Mouse (Mus musculus): ENCODE results near the gene Nipa1. TPM values are rescaled to one million over a fixed set of nuclear protein-coding genes. Genes with fewer than 3 reads are reported as not detected.

Gene Nipa1
- total and polyA plus RNA-seq, 3 experiments, result 0.38 to 1.0 (median 0.96) TPM

GRCm38 (mm10) chr7:55998997-55999396 lies 20.8 kb downstream of the Nipa1 start:
- in situ Hi-C loops (cut with MboI; ENCODE audit: low pct_ligation_motif_present, low pct_unique_long_range_greater_than_20kb, low sequenced_read_pairs), result no loop called here
- H3K27me3 ChIP-seq (replicated peaks), result no peaks in the 10 kb centered on the region
- H3K27ac ChIP-seq (ENCODE audit: insufficient read depth, low read depth), result no peak overlapping the region
- no peak overlapping the region for H3K9ac ChIP-seq (ENCODE audit: insufficient read depth, low read depth)
- DNase-seq (ENCODE audit: extremely low read depth), result no peak
- H3K36me3 ChIP-seq (replicated peaks in 1 of 2; ENCODE audit: control insufficient read depth in 1 of 2, insufficient read depth in 1 of 2, low read length in 1 of 2), result no peaks in the 10 kb centered on the region
- H3K4me1 ChIP-seq (ENCODE audit: control insufficient read depth in 1 of 2, insufficient read depth in 2 of 2), result no peaks in the 10 kb centered on the region
- no peak overlapping the region for H3K4me2 ChIP-seq (ENCODE audit: insufficient read depth, low read depth, poor library complexity, severe bottlenecking)
- H3K4me3 ChIP-seq (replicated peaks in 1 of 3; ENCODE audit: low read depth in 2 of 3, low read length in 2 of 3, poor library complexity in 1 of 3), result no peak overlapping the region
- H3K79me2 ChIP-seq (replicated peaks; ENCODE audit: control insufficient read depth, extremely low read depth, insufficient read depth, poor library complexity, severe bottlenecking), result no peaks in the 10 kb centered on the region
- H3K9me3 ChIP-seq (replicated peaks; ENCODE audit: low read length), result no peaks in the 10 kb centered on the region
- no peak for TF ChIP-seq CHD2 (IDR thresholded peaks at IDR 0.05; ENCODE audit: low read length)
- dilution Hi-C loops (cut with MboI; ENCODE audit: extremely low pct_ligation_motif_present, extremely low pct_unique_long_range_greater_than_20kb, low sequenced_read_pairs), result no loop called here

- in situ Hi-C loops (cut with MboI; ENCODE audit: low pct_ligation_motif_present, low pct_unique_long_range_greater_than_20kb, low sequenced_read_pairs), result no loop called here
- Histone ChIP-seq H3K9me3 (replicated peaks; ENCODE audit: low read length) (no peaks in the 10 kb centered on the region), H3K27ac (ENCODE audit: insufficient read depth, low read depth) (no peak overlapping the region), H3K36me3 (replicated peaks in 1 of 2; ENCODE audit: control insufficient read depth in 1 of 2, insufficient read depth in 1 of 2, low read length in 1 of 2) (no peaks in the 10 kb centered on the region), H3K79me2 (replicated peaks; ENCODE audit: control insufficient read depth, extremely low read depth, insufficient read depth, poor library complexity, severe bottlenecking) (no peaks in the 10 kb centered on the region), H3K4me1 (ENCODE audit: control insufficient read depth in 1 of 2, insufficient read depth in 2 of 2) (no peaks in the 10 kb centered on the region), H3K4me2 (ENCODE audit: insufficient read depth, low read depth, poor library complexity, severe bottlenecking) (no peak overlapping the region), H3K4me3 (replicated peaks in 1 of 3; ENCODE audit: low read depth in 2 of 3, low read length in 2 of 3, poor library complexity in 1 of 3) (no peak overlapping the region), H3K27me3 (replicated peaks) (no peaks in the 10 kb centered on the region), H3K9ac (ENCODE audit: insufficient read depth, low read depth) (no peak overlapping the region)
- no peak for TF ChIP-seq CHD1 (IDR thresholded peaks at IDR 0.05; ENCODE audit: low read depth, low read length)
- no peak for TF ChIP-seq TBP (conservative IDR thresholded peaks at IDR 0.05; ENCODE audit: low read depth, low read length)
- no peak for TF ChIP-seq KAT2A (IDR thresholded peaks at IDR 0.05; ENCODE audit: insufficient replicate concordance, low read length)
- TF ChIP-seq ZNF384 (IDR thresholded peaks at IDR 0.05; ENCODE audit: low read depth, low read length), result no peak
- TF ChIP-seq BHLHE40 (IDR thresholded peaks at IDR 0.05; ENCODE audit: low read depth, low read length), result no peak
- no peak for TF ChIP-seq USF2 (conservative IDR thresholded peaks at IDR 0.05; ENCODE audit: low read depth, low read length)
- no peak for TF ChIP-seq CHD2 (IDR thresholded peaks at IDR 0.05; ENCODE audit: low read length)
- TF ChIP-seq E2F4 (IDR thresholded peaks at IDR 0.05; ENCODE audit: insufficient replicate concordance, low read depth, low read length), result no peak
- DNase-seq (ENCODE audit: extremely low read depth), result no peak
- dilution Hi-C loops (cut with MboI; ENCODE audit: extremely low pct_ligation_motif_present, extremely low pct_unique_long_range_greater_than_20kb, low sequenced_read_pairs), result no loop called here
Observed at GRCm38 (mm10) chr7:55995013-55995412, 24.7 kb downstream of the Nipa1 start.

- Histone ChIP-seq H3K79me2 (replicated peaks; ENCODE audit: control insufficient read depth, extremely low read depth, insufficient read depth, poor library complexity, severe bottlenecking) (no peaks in the 10 kb centered on the region), H3K27ac (ENCODE audit: insufficient read depth, low read depth) (no peak overlapping the region), H3K9me3 (replicated peaks; ENCODE audit: low read length) (no peaks in the 10 kb centered on the region), H3K9ac (ENCODE audit: insufficient read depth, low read depth) (no peak overlapping the region), H3K36me3 (replicated peaks in 1 of 2; ENCODE audit: control insufficient read depth in 1 of 2, insufficient read depth in 1 of 2, low read length in 1 of 2) (no peaks in the 10 kb centered on the region), H3K4me1 (ENCODE audit: control insufficient read depth in 1 of 2, insufficient read depth in 2 of 2) (no peaks in the 10 kb centered on the region), H3K4me3 (replicated peaks in 1 of 3; ENCODE audit: low read depth in 2 of 3, low read length in 2 of 3, poor library complexity in 1 of 3) (no peak overlapping the region), H3K4me2 (ENCODE audit: insufficient read depth, low read depth, poor library complexity, severe bottlenecking) (no peak overlapping the region), H3K27me3 (replicated peaks) (no peaks in the 10 kb centered on the region)
- no peak for TF ChIP-seq TCF12 (IDR thresholded peaks at IDR 0.05; ENCODE audit: low read depth, low read length)
- no peak for TF ChIP-seq MAFK (IDR thresholded peaks at IDR 0.05; ENCODE audit: insufficient replicate concordance, low read length)
- no peak for TF ChIP-seq ZMIZ1 (IDR thresholded peaks at IDR 0.05; ENCODE audit: low read depth, low read length)
- TF ChIP-seq TBP (conservative IDR thresholded peaks at IDR 0.05; ENCODE audit: low read depth, low read length), result no peak
- TF ChIP-seq SIN3A (IDR thresholded peaks at IDR 0.05; ENCODE audit: low read length), result no peak
- TF ChIP-seq CTCF (conservative IDR thresholded peaks at IDR 0.05 in 1 of 2, IDR thresholded peaks at IDR 0.05 in 1 of 2; ENCODE audit: low read depth in 2 of 2, low read length in 2 of 2), result no peak
- TF ChIP-seq GABPA (IDR thresholded peaks at IDR 0.05; ENCODE audit: insufficient replicate concordance, low read depth, low read length), result no peak
- TF ChIP-seq CHD2 (IDR thresholded peaks at IDR 0.05; ENCODE audit: low read length), result no peak
- dilution Hi-C loops (cut with MboI; ENCODE audit: extremely low pct_ligation_motif_present, extremely low pct_unique_long_range_greater_than_20kb, low sequenced_read_pairs), result no loop called here
- in situ Hi-C loops (cut with MboI; ENCODE audit: low pct_ligation_motif_present, low pct_unique_long_range_greater_than_20kb, low sequenced_read_pairs), result no loop called here
- DNase-seq (ENCODE audit: extremely low read depth), result no peak
Observed at GRCm38 (mm10) chr7:55991858-55992257, 27.9 kb downstream of the Nipa1 start.
